Mouse (Mus musculus): ENCODE data around the gene Zfp949. TPM values are rescaled to one million over a fixed set of nuclear protein-coding genes. Genes with fewer than 3 reads are reported as not detected.
A peak's percentile ranks its signal among the peaks of the same experiment; 100 is the strongest.
"Not testable (repeated sequence)": the region's sequence is repeated elsewhere in the genome, so short reads cannot be mapped to it uniquely, and the experiment has no call there.

Gene Zfp949
- polyA plus RNA-seq, 1 experiment: 11.5 TPM

- H3K9ac ChIP-seq (ENCODE audit: low read depth, poor library complexity, severe bottlenecking): no peak overlapping the region
- peak; percentile 36 for TF ChIP-seq CTCF (IDR thresholded peaks at IDR 0.05; ENCODE audit: low read depth, low read length)
- TF ChIP-seq EP300 (IDR thresholded peaks at IDR 0.05; ENCODE audit: insufficient read depth, low read depth, low read length): no peak
- H3K27ac ChIP-seq (ENCODE audit: insufficient read depth, low read length): no peak overlapping the region
- no peaks in the 10 kb centered on the region for H3K27me3 ChIP-seq (ENCODE audit: control insufficient read depth, insufficient read depth, low read length, poor library complexity, severe bottlenecking)
- no peak overlapping the region for H3K4me3 ChIP-seq (ENCODE audit: low read depth, low read length)
- no peaks in the 10 kb centered on the region for H3K4me1 ChIP-seq (ENCODE audit: control insufficient read depth, insufficient read depth, low read length)
- no peaks in the 10 kb centered on the region for H3K9me3 ChIP-seq (replicated peaks; ENCODE audit: control insufficient read depth, insufficient read depth, low read length, poor library complexity, severe bottlenecking)
- no peaks in the 10 kb centered on the region for H3K36me3 ChIP-seq (ENCODE audit: control insufficient read depth, insufficient read depth, low read length, poor library complexity, severe bottlenecking)
These were observed 1.7 kb upstream of the Zfp949 start for GRCm38 (mm10) chr9:88546166-88546565.

- Histone ChIP-seq H3K27ac (ENCODE audit: insufficient read depth, low read length) (no peak overlapping the region), H3K4me3 (ENCODE audit: low read depth, low read length) (no peak overlapping the region), H3K27me3 (ENCODE audit: control insufficient read depth, insufficient read depth, low read length, poor library complexity, severe bottlenecking) (no peaks in the 10 kb centered on the region), H3K9me3 (replicated peaks; ENCODE audit: control insufficient read depth, insufficient read depth, low read length, poor library complexity, severe bottlenecking) (no peaks in the 10 kb centered on the region), H3K36me3 (ENCODE audit: control insufficient read depth, insufficient read depth, low read length, poor library complexity, severe bottlenecking) (no peaks in the 10 kb centered on the region), H3K9ac (ENCODE audit: low read depth, poor library complexity, severe bottlenecking) (no peak overlapping the region), H3K4me1 (ENCODE audit: control insufficient read depth, insufficient read depth, low read length) (no peaks in the 10 kb centered on the region)
- TF ChIP-seq CTCF (IDR thresholded peaks at IDR 0.05; ENCODE audit: low read depth, low read length) (no peak), POLR2A (IDR thresholded peaks at IDR 0.05; ENCODE audit: insufficient read depth, low read length) (no peak), EP300 (IDR thresholded peaks at IDR 0.05; ENCODE audit: insufficient read depth, low read depth, low read length) (no peak)
These were observed 1.2 kb upstream of the Zfp949 start for GRCm38 (mm10) chr9:88546657-88547056.

GRCm38 (mm10) chr9:88547270-88547669 lies 550 bp upstream of the Zfp949 start:
- H3K9ac ChIP-seq (ENCODE audit: low read depth, poor library complexity, severe bottlenecking): peak overlapping the region; percentile 73
- no peaks in the 10 kb centered on the region for H3K27me3 ChIP-seq (ENCODE audit: control insufficient read depth, insufficient read depth, low read length, poor library complexity, severe bottlenecking)
- H3K4me1 ChIP-seq (ENCODE audit: control insufficient read depth, insufficient read depth, low read length): no peaks in the 10 kb centered on the region
- no peak overlapping the region for H3K27ac ChIP-seq (ENCODE audit: insufficient read depth, low read length)
- TF ChIP-seq EP300 (IDR thresholded peaks at IDR 0.05; ENCODE audit: insufficient read depth, low read depth, low read length) (no peak), POLR2A (IDR thresholded peaks at IDR 0.05; ENCODE audit: insufficient read depth, low read length) (no peak), CTCF (IDR thresholded peaks at IDR 0.05; ENCODE audit: low read depth, low read length) (no peak)
- no peaks in the 10 kb centered on the region for H3K9me3 ChIP-seq (replicated peaks; ENCODE audit: control insufficient read depth, insufficient read depth, low read length, poor library complexity, severe bottlenecking)
- peak overlapping the region; percentile 53; the same call in 1 of the 2 replicates for H3K4me3 ChIP-seq (ENCODE audit: low read depth, low read length)
- 0 out of 2 replicates have a peak, but pooled peaks cover 2% of the 10 kb centered on the region for H3K36me3 ChIP-seq (ENCODE audit: control insufficient read depth, insufficient read depth, low read length, poor library complexity, severe bottlenecking)

GRCm38 (mm10) chr9:88548614-88548945 lies 760 bp downstream of the Zfp949 start:
- Histone ChIP-seq H3K9ac (ENCODE audit: low read depth, poor library complexity, severe bottlenecking) (peak overlapping the region; percentile 73), H3K9me3 (replicated peaks; ENCODE audit: control insufficient read depth, insufficient read depth, low read length, poor library complexity, severe bottlenecking) (no peaks in the 10 kb centered on the region), H3K27me3 (ENCODE audit: control insufficient read depth, insufficient read depth, low read length, poor library complexity, severe bottlenecking) (no peaks in the 10 kb centered on the region), H3K4me3 (ENCODE audit: low read depth, low read length) (peak overlapping the region; percentile 98), H3K27ac (ENCODE audit: insufficient read depth, low read length) (no peak overlapping the region), H3K4me1 (ENCODE audit: control insufficient read depth, insufficient read depth, low read length) (no peaks in the 10 kb centered on the region), H3K36me3 (ENCODE audit: control insufficient read depth, insufficient read depth, low read length, poor library complexity, severe bottlenecking) (0 out of 2 replicates have a peak, but pooled peaks cover 2% of the 10 kb centered on the region)
- TF ChIP-seq POLR2A (IDR thresholded peaks at IDR 0.05; ENCODE audit: insufficient read depth, low read length) (no peak), EP300 (IDR thresholded peaks at IDR 0.05; ENCODE audit: insufficient read depth, low read depth, low read length) (no peak), CTCF (IDR thresholded peaks at IDR 0.05; ENCODE audit: low read depth, low read length) (no peak)

- H3K36me3 ChIP-seq (ENCODE audit: control insufficient read depth, insufficient read depth, low read length, poor library complexity, severe bottlenecking): 0 out of 2 replicates have a peak, but pooled peaks cover 2% of the 10 kb centered on the region
- no peak for TF ChIP-seq POLR2A (IDR thresholded peaks at IDR 0.05; ENCODE audit: insufficient read depth, low read length)
- no peak for TF ChIP-seq CTCF (IDR thresholded peaks at IDR 0.05; ENCODE audit: low read depth, low read length)
- no peak overlapping the region for H3K4me3 ChIP-seq (ENCODE audit: low read depth, low read length)
- no peaks in the 10 kb centered on the region for H3K4me1 ChIP-seq (ENCODE audit: control insufficient read depth, insufficient read depth, low read length)
- no peak overlapping the region for H3K27ac ChIP-seq (ENCODE audit: insufficient read depth, low read length)
- H3K9ac ChIP-seq (ENCODE audit: low read depth, poor library complexity, severe bottlenecking): no peak overlapping the region
- H3K9me3 ChIP-seq (replicated peaks; ENCODE audit: control insufficient read depth, insufficient read depth, low read length, poor library complexity, severe bottlenecking): no peaks in the 10 kb centered on the region
- no peaks in the 10 kb centered on the region for H3K27me3 ChIP-seq (ENCODE audit: control insufficient read depth, insufficient read depth, low read length, poor library complexity, severe bottlenecking)
These were observed 5.3 kb downstream of the Zfp949 start for GRCm38 (mm10) chr9:88553071-88553470.

GRCm38 (mm10) chr9:88558146-88558545 lies 10.3 kb downstream of the Zfp949 start:
- Histone ChIP-seq H3K4me3 (ENCODE audit: low read depth, low read length) (no peak overlapping the region), H3K36me3 (ENCODE audit: control insufficient read depth, insufficient read depth, low read length, poor library complexity, severe bottlenecking) (no peaks in the 10 kb centered on the region; the same call in 1 of the 2 replicates), H3K27me3 (ENCODE audit: control insufficient read depth, insufficient read depth, low read length, poor library complexity, severe bottlenecking) (no peaks in the 10 kb centered on the region), H3K4me1 (ENCODE audit: control insufficient read depth, insufficient read depth, low read length) (no peaks in the 10 kb centered on the region), H3K9ac (ENCODE audit: low read depth, poor library complexity, severe bottlenecking) (no peak overlapping the region), H3K9me3 (replicated peaks; ENCODE audit: control insufficient read depth, insufficient read depth, low read length, poor library complexity, severe bottlenecking) (no peaks in the 10 kb centered on the region), H3K27ac (ENCODE audit: insufficient read depth, low read length) (no peak overlapping the region)
- TF ChIP-seq CTCF (IDR thresholded peaks at IDR 0.05; ENCODE audit: low read depth, low read length) (no peak), EP300 (IDR thresholded peaks at IDR 0.05; ENCODE audit: insufficient read depth, low read depth, low read length) (no peak), POLR2A (IDR thresholded peaks at IDR 0.05; ENCODE audit: insufficient read depth, low read length) (no peak)

GRCm38 (mm10) chr9:88561476-88561875 lies 13.7 kb downstream of the Zfp949 start:
- H3K9me3 ChIP-seq (replicated peaks; ENCODE audit: control insufficient read depth, insufficient read depth, low read length, poor library complexity, severe bottlenecking); H3K27me3 ChIP-seq (ENCODE audit: control insufficient read depth, insufficient read depth, low read length, poor library complexity, severe bottlenecking); H3K4me3 ChIP-seq (ENCODE audit: low read depth, low read length); H3K9ac ChIP-seq (ENCODE audit: low read depth, poor library complexity, severe bottlenecking); H3K27ac ChIP-seq (ENCODE audit: insufficient read depth, low read length); H3K4me1 ChIP-seq (ENCODE audit: control insufficient read depth, insufficient read depth, low read length); H3K36me3 ChIP-seq (ENCODE audit: control insufficient read depth, insufficient read depth, low read length, poor library complexity, severe bottlenecking): not testable (repeated sequence)

- H3K4me1 ChIP-seq (ENCODE audit: control insufficient read depth, insufficient read depth, low read length); H3K27me3 ChIP-seq (ENCODE audit: control insufficient read depth, insufficient read depth, low read length, poor library complexity, severe bottlenecking); H3K36me3 ChIP-seq (ENCODE audit: control insufficient read depth, insufficient read depth, low read length, poor library complexity, severe bottlenecking); H3K9ac ChIP-seq (ENCODE audit: low read depth, poor library complexity, severe bottlenecking); H3K27ac ChIP-seq (ENCODE audit: insufficient read depth, low read length); H3K4me3 ChIP-seq (ENCODE audit: low read depth, low read length): not testable (repeated sequence)
- peaks cover 12% of the 10 kb centered on the region for H3K9me3 ChIP-seq (replicated peaks; ENCODE audit: control insufficient read depth, insufficient read depth, low read length, poor library complexity, severe bottlenecking)
These were observed 22.7 kb downstream of the Zfp949 start for GRCm38 (mm10) chr9:88570471-88570870.

GRCm38 (mm10) chr9:88580591-88580990 lies 32.8 kb downstream of the Zfp949 start, which contains the start of gene Trim43a:
Gene Trim43a, plus strand, starts transcription at chr9:88580891.
- not testable (repeated sequence) for H3K27me3 ChIP-seq (ENCODE audit: control insufficient read depth, insufficient read depth, low read length, poor library complexity, severe bottlenecking); H3K9ac ChIP-seq (ENCODE audit: low read depth, poor library complexity, severe bottlenecking); H3K4me3 ChIP-seq (ENCODE audit: low read depth, low read length); H3K27ac ChIP-seq (ENCODE audit: insufficient read depth, low read length); H3K4me1 ChIP-seq (ENCODE audit: control insufficient read depth, insufficient read depth, low read length); H3K36me3 ChIP-seq (ENCODE audit: control insufficient read depth, insufficient read depth, low read length, poor library complexity, severe bottlenecking); H3K9me3 ChIP-seq (replicated peaks; ENCODE audit: control insufficient read depth, insufficient read depth, low read length, poor library complexity, severe bottlenecking)

All from ES-Bruce4 (cell line).